Mouse (Mus musculus) megakaryocyte, adult 5-6 weeks (primary cell): ENCODE measurements around the gene Pygo2. TPM values are rescaled to one million over a fixed set of nuclear protein-coding genes. Genes with fewer than 3 reads are reported as not detected.

ENCODE experiments used
- ATAC-seq: 2 replicates; pipeline ENCODE4 v1.8.0; 2016; ENCODE audit warnings: mild to moderate bottlenecking, inconsistent platforms; ENCODE audit not compliant: poor library complexity, severe bottlenecking
- total RNA-seq, 2 experiments: library from RNA; stranded (forward) in 1 of 2; stranded (reverse) in 1 of 2; fragments of 153-499, 151-499 nt in 1 of 2; fragments of 221-1000, 200-1000 nt in 1 of 2; gene quantifications; 2 replicates each; pipeline versions ENCODE4 v1.2.3 to v1.2.4; 2015 to 2017

The Pygo2 gene
- total RNA-seq, 2 experiments from 2014 or later, result 11.2 to 23.2 TPM

GRCm38 (mm10) chr3:89391663-89392511 lies 38.1 kb upstream of the Pygo2 start:
- no peak for ATAC-seq

- no peak for ATAC-seq
Measured at GRCm38 (mm10) chr3:89392871-89393311, 37.1 kb upstream of the Pygo2 start.

DNA sequence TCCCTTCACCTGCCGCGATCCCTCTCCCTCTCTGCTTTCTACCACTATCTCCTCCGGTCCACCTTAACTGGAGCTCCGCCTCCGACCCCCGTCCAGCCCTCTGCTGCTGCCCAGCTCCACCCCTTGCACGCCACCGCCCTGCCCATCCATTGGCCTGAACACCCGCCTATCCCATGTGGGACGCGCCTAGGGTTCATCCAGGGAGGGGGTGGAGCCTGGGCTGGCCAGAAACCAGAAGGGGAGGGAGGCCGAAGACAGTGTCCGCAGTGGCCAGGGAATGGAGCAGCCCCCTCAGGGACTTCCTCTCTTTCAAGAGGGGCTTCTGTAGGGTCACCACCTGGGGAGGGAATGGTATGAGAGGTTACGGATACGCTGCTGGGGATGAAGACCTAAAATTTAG lies 36.4 kb upstream of the Pygo2 start:
- ATAC-seq, result peak; percentile 73

- ATAC-seq, result peak; percentile 58
Measured at GRCm38 (mm10) chr3:89394006-89394893, 35.8 kb upstream of the Pygo2 start, which contains the start of gene Zbtb7b. Gene Zbtb7b, minus strand, starts transcription at chr3:89394776.

DNA sequence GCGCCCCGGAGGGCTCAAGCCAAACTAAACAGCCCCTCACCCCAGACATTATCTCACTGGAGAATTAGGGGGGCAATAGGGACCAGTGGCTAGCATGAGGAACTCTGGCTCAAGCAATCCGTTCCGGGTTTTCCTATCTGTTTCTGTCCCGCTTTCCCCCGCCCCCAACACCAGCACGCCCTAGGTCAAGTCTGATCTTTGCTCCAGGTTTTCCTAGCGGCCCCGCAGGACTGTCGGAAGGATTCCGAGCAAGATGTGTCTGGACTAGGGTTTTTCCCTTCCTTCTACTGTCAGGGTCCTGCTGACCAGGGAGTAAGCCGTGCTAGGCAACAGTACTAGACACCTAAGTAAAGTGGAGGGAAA lies 35.1 kb upstream of the Pygo2 start:
- ATAC-seq, result no peak

GRCm38 (mm10) chr3:89395419-89395805 lies 34.6 kb upstream of the Pygo2 start:
- no peak for ATAC-seq

DNA sequence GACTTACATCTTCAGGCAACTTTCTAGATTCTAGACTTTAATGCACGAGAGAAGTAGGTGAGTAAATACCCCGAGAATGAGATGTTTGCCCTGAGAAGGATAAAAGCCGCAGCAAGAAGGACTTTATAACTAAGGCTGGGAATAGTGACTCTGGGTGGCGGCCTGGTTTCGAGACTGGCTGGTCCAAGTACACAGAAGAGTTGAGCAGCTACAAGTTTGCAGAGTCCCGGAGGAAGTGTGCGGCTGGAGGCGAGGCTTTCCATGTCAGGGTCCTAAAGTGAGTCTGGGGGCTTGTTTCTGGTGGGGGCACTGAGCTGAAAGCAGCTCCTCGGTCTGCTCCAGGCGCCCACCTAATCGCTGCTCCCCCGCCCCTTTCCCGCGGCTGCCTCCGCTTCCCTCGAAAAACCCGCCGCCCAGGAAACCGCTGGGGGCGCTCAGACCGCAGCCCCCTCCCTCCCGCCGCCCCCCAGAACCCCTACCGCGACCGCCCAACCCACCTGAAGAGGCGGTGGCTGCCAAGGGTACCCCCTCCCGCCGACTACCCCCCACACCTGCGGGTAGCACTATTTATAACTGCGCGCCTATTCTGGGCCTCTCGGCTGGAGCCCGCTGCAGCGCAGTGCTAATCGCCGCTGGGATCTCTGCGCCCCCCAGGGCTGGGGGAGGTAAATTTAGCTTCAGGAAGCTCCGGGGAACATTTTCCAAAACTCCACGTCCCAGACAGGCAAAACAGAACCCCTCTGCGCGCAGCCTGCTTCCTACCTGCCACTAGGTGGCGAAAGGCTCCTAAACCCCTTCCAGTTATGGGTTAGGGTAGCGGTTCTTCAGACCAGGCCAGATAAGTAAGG lies 34.0 kb upstream of the Pygo2 start:
- no peak for ATAC-seq

GRCm38 (mm10) chr3:89396654-89397005 lies 33.4 kb upstream of the Pygo2 start:
- no peak for ATAC-seq

DNA sequence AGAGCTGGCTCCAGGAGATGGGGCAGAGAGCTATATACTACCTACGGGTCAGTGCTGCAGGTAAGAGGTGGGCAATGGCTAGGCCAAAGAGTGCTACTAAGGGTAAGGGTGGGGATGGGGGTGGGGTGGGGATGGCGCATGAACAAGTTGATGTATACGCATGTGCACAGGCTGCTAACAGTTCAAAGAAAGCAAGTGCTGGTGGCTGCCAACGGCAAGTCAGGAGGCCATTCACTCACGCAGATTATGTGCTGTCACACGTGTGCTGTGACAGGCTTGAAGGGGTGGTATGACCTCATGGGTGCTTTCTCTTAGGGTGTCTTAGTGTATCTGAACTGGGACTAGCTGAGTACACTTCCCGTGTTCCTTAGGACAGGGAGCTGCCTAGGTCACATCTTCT lies 28.7 kb upstream of the Pygo2 start:
- no peak for ATAC-seq

GRCm38 (mm10) chr3:89402693-89403092 lies 27.3 kb upstream of the Pygo2 start, which contains the start of gene Lenep:
Gene Lenep, minus strand, starts transcription at chr3:89402793.
- ATAC-seq, result no peak

DNA sequence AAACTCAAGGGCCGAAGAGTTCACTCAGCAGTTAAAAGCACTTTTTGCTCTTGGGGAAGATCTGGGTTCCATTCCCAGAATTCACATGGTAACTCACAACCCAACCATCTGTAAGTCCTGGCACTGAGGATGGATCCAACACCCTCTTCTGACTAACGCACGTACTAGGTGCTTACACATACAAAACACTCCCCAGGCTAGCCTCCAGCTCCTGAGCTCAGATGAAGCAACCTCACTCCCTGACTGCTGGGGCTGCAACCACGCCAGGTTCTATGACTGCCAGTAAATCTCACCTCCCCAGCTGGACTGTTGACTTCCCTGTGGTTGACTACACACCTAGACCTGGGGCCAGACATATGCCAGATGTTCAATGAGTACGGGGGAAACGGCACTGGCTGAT lies 23.1 kb upstream of the Pygo2 start:
- no peak for ATAC-seq

DNA sequence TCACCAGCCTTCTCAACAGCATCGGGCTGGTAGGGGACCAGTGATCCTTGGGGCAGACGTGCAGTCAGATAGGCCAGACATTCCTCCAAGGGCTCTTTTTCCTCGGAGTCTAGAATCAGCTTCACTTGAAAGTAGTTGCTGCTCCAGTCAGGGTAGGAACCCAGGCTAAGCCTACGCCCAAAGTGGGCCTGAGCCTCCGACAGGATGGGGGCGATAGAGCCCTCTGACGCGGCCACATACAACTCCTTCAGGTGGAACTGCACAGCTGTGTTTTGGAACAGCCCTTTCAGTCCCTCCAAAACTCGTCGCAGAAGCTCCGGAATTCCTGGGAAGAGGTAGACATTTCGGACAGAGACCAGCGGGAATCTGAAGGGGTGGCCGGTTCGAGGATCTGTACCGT lies 21.6 kb upstream of the Pygo2 start:
- no peak for ATAC-seq

DNA sequence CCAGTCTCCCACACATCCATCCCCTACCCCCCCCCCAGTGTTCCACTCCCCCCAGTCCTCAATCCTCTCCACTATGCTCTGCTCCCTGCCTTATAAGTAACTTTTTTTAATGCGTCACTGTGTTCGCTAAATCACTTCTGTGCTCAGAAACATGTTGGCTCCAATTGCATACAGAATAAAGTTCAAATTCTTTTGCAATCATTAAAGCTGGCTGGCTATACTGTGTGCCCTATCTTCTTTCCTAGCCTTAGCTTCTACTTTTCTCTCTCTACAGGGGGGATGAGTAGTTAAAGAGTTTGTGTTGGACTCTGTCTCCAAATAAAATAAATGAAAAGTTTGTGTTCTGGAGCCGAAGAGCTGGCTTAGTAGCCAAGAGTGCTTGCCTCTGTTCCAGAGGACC lies 20.3 kb upstream of the Pygo2 start:
- no peak for ATAC-seq

DNA sequence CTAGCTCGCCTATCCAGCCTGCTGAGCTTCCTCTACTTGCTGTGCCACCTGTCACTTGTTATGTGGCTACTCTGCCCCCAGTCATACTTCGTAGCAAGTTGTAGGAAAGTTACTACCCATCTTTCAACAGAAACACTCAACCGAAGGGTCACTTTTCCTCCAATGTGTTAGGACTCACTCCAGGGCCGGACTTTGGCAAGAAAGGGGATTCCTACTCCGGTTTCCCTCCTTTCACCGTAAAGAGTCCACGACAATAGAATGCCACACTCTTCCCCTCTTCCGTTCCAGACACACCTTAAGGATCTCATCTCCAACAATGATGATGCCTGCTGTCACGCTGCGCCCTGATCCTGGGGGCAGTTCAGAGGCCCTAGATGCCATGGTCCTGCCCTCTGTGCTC lies 19.1 kb upstream of the Pygo2 start:
- no peak for ATAC-seq

DNA sequence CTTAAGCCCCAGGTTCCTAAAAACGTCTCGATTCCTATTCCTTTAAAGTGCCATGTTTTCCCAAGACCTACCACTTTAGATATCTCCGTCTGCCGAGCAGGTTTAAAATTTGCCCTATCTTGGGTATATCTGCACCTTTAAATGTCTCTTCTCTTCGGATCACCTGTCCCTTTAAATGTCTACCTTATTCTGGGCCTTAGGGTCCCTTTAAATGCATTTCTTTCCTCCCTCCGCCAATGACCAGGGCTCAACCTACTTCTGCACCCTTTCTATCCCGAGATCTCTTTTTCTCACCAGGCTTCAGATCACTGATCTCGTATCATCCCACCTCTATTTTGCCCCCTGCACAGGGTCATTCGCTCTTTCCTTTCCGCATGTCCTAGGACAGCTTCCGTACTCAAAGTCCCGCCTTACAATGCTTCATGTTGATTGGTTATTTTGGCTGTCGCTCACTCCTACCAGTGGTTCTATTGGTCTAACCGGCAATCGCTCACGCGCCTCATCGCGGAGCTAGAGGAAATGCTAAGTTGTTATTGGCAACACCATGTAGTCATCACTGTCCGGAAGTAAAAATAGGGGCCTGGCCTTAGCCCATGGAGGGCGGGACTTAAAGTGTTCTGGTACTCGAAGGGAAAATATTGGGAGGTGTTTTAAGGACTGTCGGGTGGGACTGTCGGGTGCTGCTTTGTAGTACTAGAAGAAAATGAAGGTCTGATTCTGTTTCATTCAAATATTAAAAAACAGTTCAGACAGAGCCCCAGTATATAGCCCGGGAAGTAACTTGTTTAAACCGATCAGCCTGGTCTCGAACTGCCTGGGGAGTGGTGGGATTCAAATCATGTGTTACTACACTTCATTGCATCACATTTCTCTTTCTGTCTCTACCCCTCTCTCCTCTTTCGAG lies 18.3 kb upstream of the Pygo2 start, which contains the start of gene Flad1:
Flad1 (minus strand) TSS at position 381 of the 904 bp plus-strand sequence.
- ATAC-seq, result peak; percentile 100

- no peak for ATAC-seq
Measured at GRCm38 (mm10) chr3:89416158-89416557, 13.9 kb upstream of the Pygo2 start.

DNA sequence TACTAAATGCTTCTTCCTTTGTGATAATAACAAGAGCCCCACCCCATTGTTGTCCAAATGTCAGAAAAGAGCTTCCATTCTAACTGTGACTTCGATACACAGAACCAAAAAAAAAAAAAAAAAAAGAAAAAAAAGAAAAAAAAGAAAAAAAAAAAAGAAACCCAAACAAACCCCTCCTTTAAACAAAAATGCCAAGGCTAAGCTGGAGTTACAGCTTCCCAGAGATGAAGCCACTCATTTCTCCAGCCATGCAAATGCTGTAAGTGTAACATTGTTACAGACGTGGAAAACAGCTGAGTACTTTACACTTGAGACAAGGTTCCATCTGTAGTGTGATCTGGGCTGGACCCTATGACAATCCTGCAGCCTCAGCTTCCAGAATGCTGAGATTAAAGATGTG lies 12.9 kb upstream of the Pygo2 start:
- ATAC-seq, result no peak

DNA sequence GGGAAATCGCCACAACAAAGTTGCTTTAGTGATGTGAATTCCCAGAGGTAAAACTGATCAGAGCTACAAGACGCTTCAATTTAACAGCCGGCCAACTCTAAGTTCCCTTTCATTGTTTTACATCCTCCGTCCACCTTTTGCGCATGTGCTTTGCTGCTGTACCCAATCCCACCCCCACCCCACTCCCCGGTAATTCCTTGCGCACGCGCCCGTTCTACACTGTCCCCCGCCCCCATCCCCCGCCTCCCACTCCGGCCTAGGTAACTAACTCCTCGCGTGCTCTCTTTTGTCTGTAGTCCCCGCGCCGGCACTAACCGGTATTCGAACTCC lies 12.2 kb upstream of the Pygo2 start:
- ATAC-seq, result peak; percentile 3; the same call in 1 of the 2 replicates

GRCm38 (mm10) chr3:89418170-89418860 lies 11.7 kb upstream of the Pygo2 start, which contains the start of the genes Cks1b and Shc1:
Gene Cks1b, minus strand, starts transcription at chr3:89418383.
Gene Shc1, plus strand, starts transcription at chr3:89418443.
- ATAC-seq, result peak; percentile 87
